Mouse (Mus musculus) cerebellum, adult 2 months (tissue): Measurements from ENCODE around the gene Gen1. TPM values are rescaled to one million over a fixed set of nuclear protein-coding genes. Genes with fewer than 3 reads are reported as not detected.

ENCODE experiments used
- DNase-seq, 2 experiments: peaks; one replicate each; pipeline ENCODE4 v3.0.0; 2021
- H3K27ac ChIP-seq: fragments of 200-500 bp; 2 replicates; pipeline ENCODE4 v1.5.1; 2012; ENCODE audit warnings: low read length, control low read depth, inconsistent platforms; ENCODE audit not compliant: insufficient read depth
- H3K27me3 ChIP-seq: fragments of 200-500 bp; 2 replicates; pipeline ENCODE4 v1.6.1; 2012; ENCODE audit warnings: inconsistent platforms, mild to moderate bottlenecking, low read length, moderate library complexity; ENCODE audit not compliant: control insufficient read depth, insufficient read depth
- H3K4me1 ChIP-seq: fragments of 200-500 bp; 2 replicates; pipeline ENCODE4 v1.6.1; 2011; ENCODE audit warnings: low read length; ENCODE audit not compliant: control insufficient read depth, insufficient read depth
- H3K4me3 ChIP-seq: fragments of 200-500 bp; replicated peaks from 2 replicates; pipeline ENCODE3; 2011; ENCODE audit warnings: mild to moderate bottlenecking, low read depth, low read length, control low read depth; ENCODE audit not compliant: insufficient read depth
- CTCF ChIP-seq: fragments of 200-500 bp; IDR thresholded peaks from 2 replicates; pipeline ENCODE4 v1.5.1; 2011; ENCODE audit warnings: low read depth, mild to moderate bottlenecking, control low read depth, low read length, moderate library complexity, borderline replicate concordance; ENCODE audit not compliant: insufficient read depth
- POLR2A ChIP-seq: fragments of 200-500 bp; IDR thresholded peaks from 2 replicates; pipeline ENCODE4 v1.6.1; 2011; ENCODE audit warnings: low read length, control low read depth, borderline replicate concordance; ENCODE audit not compliant: insufficient read depth
- WGBS: fragments of 180-500 bp; shearing (Covaris S2); methylation state at CpG from one replicate; pipeline ENCODE4 v1.1.7; 2018; 5-methylcytosine and 5-hydroxymethylcytosine counted together
- polyA plus RNA-seq: library from polyadenylated mRNA; depleted of rRNA; stranded (reverse); fragments of >200 nt; gene quantifications from 2 replicates; pipeline ENCODE4 v1.2.3, GENCODE M21; 2012

The Gen1 gene
- polyA plus RNA-seq, 1 experiment, result 0.67 TPM

DNA sequence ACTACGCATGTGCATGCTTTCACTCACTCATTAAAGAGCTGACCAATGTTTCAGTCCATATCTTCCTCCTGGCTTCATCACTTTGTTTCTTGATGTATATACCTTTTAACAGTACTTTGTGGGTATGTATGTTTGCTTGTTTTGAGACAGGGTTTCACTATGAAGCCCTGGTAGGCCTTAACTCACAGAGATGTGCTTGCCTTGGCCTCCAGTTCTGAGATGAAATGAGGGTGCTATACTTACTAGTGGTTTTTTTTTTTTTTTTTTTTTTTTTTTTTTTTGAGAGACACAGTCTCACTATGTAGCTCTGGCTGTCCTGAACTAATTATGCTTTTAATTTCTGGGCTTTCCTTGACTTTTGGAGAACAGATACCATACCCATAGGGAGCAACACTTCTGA lies 18.1 kb downstream of the Gen1 start:
- WGBS, result 95% methylated on average over 1 of the region's 1 CpGs
- Histone ChIP-seq H3K27me3 (no peaks in the 10 kb centered on the region), H3K27ac (no peak overlapping the region), H3K4me3 (no peak overlapping the region), H3K4me1 (no peaks in the 10 kb centered on the region)
- TF ChIP-seq POLR2A (no peak), CTCF (no peak)
- no peak for DNase-seq

DNA sequence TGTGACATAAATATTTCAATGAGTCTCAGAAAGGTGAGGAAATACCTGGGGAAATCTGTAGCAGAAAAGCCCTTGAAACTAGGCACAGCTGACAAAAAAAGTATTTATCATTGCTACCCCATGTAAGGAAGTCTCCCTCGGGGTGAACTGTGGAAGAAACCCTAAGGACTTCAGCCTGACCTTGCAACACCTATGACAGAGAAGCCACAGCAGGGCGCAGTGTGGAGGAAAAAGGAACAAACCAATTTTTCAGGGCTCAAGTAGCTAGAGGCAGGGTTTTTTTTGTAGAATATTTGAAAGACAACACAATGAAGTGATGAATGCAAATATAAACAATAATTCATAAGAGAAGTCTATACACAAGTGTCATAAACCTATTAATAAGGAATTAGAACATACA lies 29.6 kb downstream of the Gen1 start:
- no peak for DNase-seq
- no peak overlapping the region for H3K27ac ChIP-seq
- H3K4me3 ChIP-seq, result no peak overlapping the region
- H3K4me1 ChIP-seq, result no peaks in the 10 kb centered on the region
- TF ChIP-seq CTCF (no peak), POLR2A (no peak)
- WGBS, result 81% methylated on average over 2 of the region's 2 CpGs
- H3K27me3 ChIP-seq, result no peaks in the 10 kb centered on the region

DNA sequence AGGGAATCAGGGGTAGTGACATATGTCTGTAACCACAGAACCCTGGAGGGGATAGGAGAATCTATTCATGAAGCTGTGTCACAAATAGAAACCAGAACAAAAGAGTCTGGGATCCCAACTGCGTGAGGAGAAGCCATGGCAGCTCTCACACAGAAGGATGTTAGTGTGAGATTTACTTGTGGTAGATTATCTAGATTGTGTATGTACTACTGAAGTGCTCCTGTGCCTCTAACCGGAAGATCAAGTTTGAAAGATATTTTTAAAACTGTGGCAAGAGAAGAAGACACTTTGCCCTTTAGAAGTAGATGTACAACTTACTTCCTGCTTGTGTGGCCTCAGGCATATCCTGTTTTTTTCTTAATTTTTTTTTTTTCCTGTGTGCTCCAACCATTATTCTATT lies 35.3 kb downstream of the Gen1 start:
- 71% methylated on average over 2 of the region's 2 CpGs for WGBS
- Histone ChIP-seq H3K27me3 (no peaks in the 10 kb centered on the region), H3K27ac (no peak overlapping the region), H3K4me3 (no peak overlapping the region), H3K4me1 (no peaks in the 10 kb centered on the region)
- TF ChIP-seq CTCF (no peak), POLR2A (no peak)
- no peak for DNase-seq

DNA sequence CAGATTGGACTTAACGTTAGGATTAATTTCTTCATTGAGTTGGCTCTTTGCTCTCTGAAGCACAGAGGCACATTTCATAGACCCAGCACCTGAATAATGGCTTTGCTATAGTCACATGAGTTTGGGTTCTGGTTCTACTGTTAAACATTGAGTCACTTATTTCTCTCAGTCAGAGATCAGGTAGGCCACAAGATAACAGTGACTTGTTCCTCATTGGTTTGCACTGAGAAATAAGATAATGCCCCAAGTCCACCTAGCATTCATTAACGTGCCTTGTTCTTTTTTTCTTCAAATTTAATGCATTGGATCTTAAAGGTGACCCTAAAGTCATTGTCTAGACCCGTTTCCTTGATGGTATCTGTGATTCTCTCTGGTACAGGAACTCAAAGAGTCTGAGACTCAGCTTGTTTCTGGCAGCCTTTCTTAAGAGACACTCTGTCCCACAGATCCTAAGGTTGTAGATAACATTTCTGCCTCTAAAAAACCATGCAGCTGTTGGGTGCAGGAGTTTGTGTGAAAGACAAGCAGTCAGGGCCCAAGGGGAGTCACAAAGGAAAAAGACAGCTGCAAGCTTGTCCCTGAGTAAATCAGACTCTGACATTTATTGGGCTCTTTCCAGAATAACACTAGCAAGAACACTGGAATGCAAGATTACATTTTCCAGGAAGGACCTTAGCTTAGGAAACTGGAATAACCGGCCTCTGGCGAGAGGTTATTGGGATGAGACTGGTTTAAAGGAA lies 38.9 kb downstream of the Gen1 start:
- H3K27ac ChIP-seq, result no peak overlapping the region
- H3K4me3 ChIP-seq, result no peak overlapping the region
- no peaks in the 10 kb centered on the region for H3K4me1 ChIP-seq
- 82% methylated on average over 5 of the region's 5 CpGs for WGBS
- DNase-seq, result no peak
- H3K27me3 ChIP-seq, result no peaks in the 10 kb centered on the region; the same call in 1 of the 2 replicates
- no peak for TF ChIP-seq POLR2A
- no peak for TF ChIP-seq CTCF

DNA sequence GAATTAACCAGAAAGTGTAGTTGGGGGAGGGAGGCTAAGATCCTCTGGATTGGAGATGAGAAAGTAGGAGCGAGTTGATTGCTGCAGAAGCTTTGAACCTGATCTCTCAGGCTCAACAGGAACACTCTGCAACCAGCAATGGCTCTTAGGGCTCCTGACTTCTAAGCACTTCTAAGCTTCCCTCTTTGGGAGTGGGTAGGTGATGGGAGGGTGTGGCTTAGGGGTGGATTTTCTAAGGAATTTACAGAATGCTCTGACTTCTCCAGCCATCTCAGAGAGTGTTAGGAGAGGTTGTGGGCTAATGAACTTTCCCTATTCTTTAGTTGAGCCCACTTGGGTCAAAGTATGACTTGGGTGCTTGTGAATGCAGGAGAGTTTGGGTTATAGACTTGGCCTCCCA lies 39.5 kb downstream of the Gen1 start:
- no peak overlapping the region for H3K27ac ChIP-seq
- TF ChIP-seq CTCF, result no peak
- no peak for TF ChIP-seq POLR2A
- no peak overlapping the region for H3K4me3 ChIP-seq
- 50% methylated on average over 1 of the region's 1 CpGs for WGBS
- no peaks in the 10 kb centered on the region for H3K4me1 ChIP-seq
- no peaks in the 10 kb centered on the region; the same call in 1 of the 2 replicates for H3K27me3 ChIP-seq
- no peak for DNase-seq

DNA sequence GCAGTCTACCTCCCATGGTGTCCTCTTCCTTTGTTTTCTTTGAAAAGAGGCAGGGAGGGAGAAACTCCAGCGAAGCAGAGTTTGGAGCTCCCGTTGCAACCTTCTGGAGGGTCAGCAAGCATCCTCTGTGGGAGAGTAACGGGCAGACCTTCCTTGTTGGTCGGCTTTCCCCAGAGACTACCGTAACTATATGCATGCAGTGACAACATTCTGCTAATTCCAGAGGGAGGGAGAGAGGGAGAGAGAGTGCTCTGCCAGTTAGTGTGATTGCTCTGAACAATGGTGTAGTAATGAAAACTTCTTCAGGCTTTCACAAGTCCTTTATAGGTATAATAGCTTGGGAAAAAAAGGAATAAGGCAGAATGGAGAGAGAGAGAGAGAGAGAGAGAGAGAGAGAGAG lies 40.9 kb downstream of the Gen1 start:
- Histone ChIP-seq H3K4me1 (no peaks in the 10 kb centered on the region), H3K27me3 (no peaks in the 10 kb centered on the region; the same call in 1 of the 2 replicates), H3K4me3 (no peak overlapping the region), H3K27ac (no peak overlapping the region)
- TF ChIP-seq CTCF (no peak), POLR2A (no peak)
- WGBS, result 7% methylated on average over 5 of the region's 5 CpGs
- no peak for DNase-seq

DNA sequence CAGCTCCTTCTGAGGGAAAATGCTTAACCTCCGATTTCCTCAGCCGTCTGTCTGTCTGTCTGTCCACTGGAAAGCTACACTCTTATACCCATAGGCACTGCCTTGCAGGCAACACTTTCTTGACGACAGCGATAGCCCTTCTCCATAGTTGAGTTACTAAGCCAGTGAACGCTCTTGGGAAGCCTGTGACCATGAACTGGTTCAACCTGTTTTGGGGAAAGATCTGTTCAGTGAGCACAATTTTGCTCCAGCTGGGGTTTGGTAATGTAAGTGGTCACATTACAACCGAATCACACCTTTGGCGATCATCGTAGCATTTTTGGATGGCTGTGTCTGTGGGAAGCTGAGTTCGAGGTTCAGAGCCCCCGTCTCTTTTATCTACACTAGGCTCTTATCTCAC lies 42.5 kb downstream of the Gen1 start:
- Histone ChIP-seq H3K4me3 (no peak overlapping the region), H3K4me1 (no peaks in the 10 kb centered on the region), H3K27me3 (no peaks in the 10 kb centered on the region; the same call in 1 of the 2 replicates), H3K27ac (no peak overlapping the region)
- TF ChIP-seq CTCF (no peak), POLR2A (no peak)
- 95% methylated on average over 10 of the region's 10 CpGs for WGBS
- DNase-seq, result no peak

DNA sequence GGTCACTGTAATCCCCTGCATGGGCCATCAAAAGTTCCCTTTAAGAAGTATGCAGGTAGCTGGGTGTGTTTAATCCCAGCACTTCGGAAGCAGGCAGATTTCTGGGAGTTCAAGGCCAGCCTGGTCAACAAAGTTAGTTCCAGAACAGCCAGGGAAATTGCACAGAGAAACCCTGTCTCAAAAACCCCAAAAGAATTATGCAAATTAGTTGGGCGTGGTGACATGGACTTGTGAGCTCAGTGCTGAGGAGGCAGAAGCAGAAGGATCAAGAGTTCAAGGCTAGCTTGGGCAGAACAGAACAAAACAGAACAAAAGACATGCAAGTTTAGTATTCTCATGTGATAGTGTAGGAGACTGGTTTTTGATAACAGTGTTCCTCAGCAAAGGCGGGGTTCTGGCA lies 43.0 kb downstream of the Gen1 start:
- no peak for DNase-seq
- H3K27ac ChIP-seq, result no peak overlapping the region
- WGBS, result 70% methylated on average over 3 of the region's 3 CpGs
- H3K4me3 ChIP-seq, result no peak overlapping the region
- H3K27me3 ChIP-seq, result no peaks in the 10 kb centered on the region; the same call in 1 of the 2 replicates
- no peak for TF ChIP-seq CTCF
- no peak for TF ChIP-seq POLR2A
- H3K4me1 ChIP-seq, result no peaks in the 10 kb centered on the region
